10 mouse cellular contexts compared by ENCODE assay signal in genomic region chr10:121640944-121641271, GRCm38 (mm10). TPM values are rescaled to one million over a fixed set of nuclear protein-coding genes. Genes with fewer than 3 reads are reported as not detected.
DNase-seq lines count a peak whose midpoint lies in the region; ATAC-seq and TF ChIP-seq lines count a peak whose summit lies in the region.
"Had no signal": no experiment of that assay in that cellular context is flagged by ENCODE, and none has a peak within 500 bp of the region (broad histone marks: within the 10 kb centered on the region; RNA-seq: fewer than 3 reads in every experiment).

No protein-coding gene starts in this region.

- H3K27ac ChIP-seq in heart, embryonic 16.5 days (ENCODE audit: low read length): no peak overlapping the region
- H3K27ac ChIP-seq in cortical plate, adult 2 months (ENCODE audit: insufficient read depth, low read length): no peak overlapping the region
- no peak overlapping the region for H3K27ac ChIP-seq in hindbrain, embryonic 12.5 days

- H3K4me1 ChIP-seq in heart, embryonic 16.5 days (ENCODE audit: control insufficient read depth, insufficient read depth, low read length): peaks cover 10% of the 10 kb centered on the region
- peaks cover 2% of the 10 kb centered on the region; the same call in 1 of the 2 replicates for H3K4me1 ChIP-seq in cortical plate, adult 2 months (ENCODE audit: control insufficient read depth, insufficient read depth, low read length)
- peaks cover 17% of the 10 kb centered on the region for H3K4me1 ChIP-seq in hindbrain, embryonic 12.5 days

- DNase-seq in heart, adult 8-10 months (ENCODE audit: low spot score): no peak
- no peak for DNase-seq in frontal cortex, adult 2 months (ENCODE audit: extremely low spot score in 1 of 2, low spot score in 1 of 2)
- no peak for DNase-seq in adipocyte (ENCODE audit: low spot score)
- DNase-seq in thymus, postnatal 25 days: no peak

- H3K36me3 ChIP-seq in heart, embryonic 16.5 days (ENCODE audit: control insufficient read depth, insufficient read depth): no peaks in the 10 kb centered on the region
- no peaks in the 10 kb centered on the region for H3K36me3 ChIP-seq in hindbrain, embryonic 12.5 days
- H3K36me3 ChIP-seq: G1E had no signal

- WGBS in heart, embryonic 16.5 days: 20% methylated on average over 10 of the region's 10 CpGs
- 18% methylated on average over 10 of the region's 10 CpGs for WGBS in hindbrain, embryonic 12.5 days

- H3K9me3 ChIP-seq in heart, embryonic 16.5 days (replicated peaks; ENCODE audit: control insufficient read depth, low read length): no peaks in the 10 kb centered on the region
- H3K9me3 ChIP-seq in hindbrain, embryonic 12.5 days (replicated peaks): no peaks in the 10 kb centered on the region

- peak overlapping the region; percentile 69 for H3K4me3 ChIP-seq in heart, embryonic 16.5 days (ENCODE audit: low read length)
- H3K4me3 ChIP-seq in cortical plate, adult 2 months (ENCODE audit: insufficient read depth, low read length): peak overlapping the region; percentile 44
- H3K4me3 ChIP-seq in hindbrain, embryonic 12.5 days: peak overlapping the region; percentile 50

- peaks cover 19% of the 10 kb centered on the region for H3K27me3 ChIP-seq in heart, embryonic 16.5 days (ENCODE audit: control insufficient read depth, insufficient read depth, low read length)
- H3K27me3 ChIP-seq in hindbrain, embryonic 12.5 days: peaks cover 41% of the 10 kb centered on the region

- TF ChIP-seq CTCF in cortical plate, adult 2 months (IDR thresholded peaks at IDR 0.05; ENCODE audit: extremely low read depth, insufficient read depth, low read length): no peak

- ATAC-seq in heart, embryonic 16.5 days (replicated peaks; ENCODE audit: extremely low read depth, insufficient read depth, low FRiP score): no peak
- ATAC-seq in hindbrain, embryonic 12.5 days (ENCODE audit: low FRiP score): no peak
- ATAC-seq in megakaryocyte progenitor cell, adult 5-6 weeks (replicated peaks; ENCODE audit: poor library complexity): peak; percentile 28; the same call in 1 of the 2 replicates

- peak overlapping the region; percentile 72 for H3K9ac ChIP-seq in heart, embryonic 16.5 days (ENCODE audit: low read length)
- H3K9ac ChIP-seq in hindbrain, embryonic 12.5 days: 0 out of 2 replicates have a peak overlapping the region, but pooled peaks have one; percentile 54

- H3K4me2 ChIP-seq in heart, embryonic 16.5 days (ENCODE audit: low read depth, low read length): peak overlapping the region; percentile 99
- peak overlapping the region; percentile 95 for H3K4me2 ChIP-seq in hindbrain, embryonic 12.5 days (replicated peaks)

- no peak for TF ChIP-seq POLR2A in cortical plate, adult 2 months (IDR thresholded peaks at IDR 0.05; ENCODE audit: extremely low read depth, insufficient read depth, low read length)

RNA-seq across cellular contexts. Expression of gene D930020B18Rik, which starts 0.5 kb away (rescaled TPM):
- polyA plus RNA-seq in heart, embryonic 16.5 days (2015; fragmentation: Nextera tagmentation; extraction: Ambion mirVana): 0.05 and 0.14 TPM in 2 replicates
- total RNA-seq in heart, adult 8-10 months (2022): not detected
- polyA plus RNA-seq in cortical plate, adult 2 months (2012; rRNA removed): 0.31 and 0.38 TPM in 2 replicates
- polyA plus RNA-seq in hindbrain, embryonic 12.5 days (2016; fragmentation: Nextera tagmentation; extraction: Ambion mirVana): 0.09 and 0.18 TPM in 2 replicates
- not detected in 2 replicates for total RNA-seq in megakaryocyte progenitor cell, adult 5-6 weeks (2015)
- total RNA-seq in megakaryocyte progenitor cell, adult 5-6 weeks (2017): not detected in 2 replicates
- polyA plus RNA-seq in frontal cortex, adult 2 months (2012; rRNA removed): 0.61 and 0.72 TPM in 2 replicates
- total RNA-seq: neutrophil, adult 5-6 weeks had no signal
- polyA plus RNA-seq: G1E had no signal

RNA-seq across cellular contexts. Expression of gene Xpot, which starts 14.8 kb away (rescaled TPM):
- polyA plus RNA-seq in heart, embryonic 16.5 days (2015; fragmentation: Nextera tagmentation; extraction: Ambion mirVana): 28.3 and 31.5 TPM in 2 replicates
- total RNA-seq in heart, adult 8-10 months (2022): 10 to 100 TPM; 29.2 to 31.6 (median 31.1) TPM
- 60.8 and 64.0 TPM in 2 replicates for polyA plus RNA-seq in cortical plate, adult 2 months (2012; rRNA removed)
- 50.6 and 54.4 TPM in 2 replicates for polyA plus RNA-seq in hindbrain, embryonic 12.5 days (2016; fragmentation: Nextera tagmentation; extraction: Ambion mirVana)
- total RNA-seq in megakaryocyte progenitor cell, adult 5-6 weeks (2015): 88.9 and 102 TPM in 2 replicates
- total RNA-seq in megakaryocyte progenitor cell, adult 5-6 weeks (2017): 93.7 and 151 TPM in 2 replicates
- 71.6 and 72.6 TPM in 2 replicates for polyA plus RNA-seq in frontal cortex, adult 2 months (2012; rRNA removed)

RNA-seq across cellular contexts. Expression of gene Tbk1, which starts 54.3 kb away (rescaled TPM):
- 22.8 and 27.9 TPM in 2 replicates for polyA plus RNA-seq in heart, embryonic 16.5 days (2015; fragmentation: Nextera tagmentation; extraction: Ambion mirVana)
- 10 to 100 TPM; 12.0 to 17.2 (median 16.2) TPM for total RNA-seq in heart, adult 8-10 months (2022)
- polyA plus RNA-seq in cortical plate, adult 2 months (2012; rRNA removed): 41.5 and 46.4 TPM in 2 replicates
- 35.2 and 35.8 TPM in 2 replicates for polyA plus RNA-seq in hindbrain, embryonic 12.5 days (2016; fragmentation: Nextera tagmentation; extraction: Ambion mirVana)
- total RNA-seq in megakaryocyte progenitor cell, adult 5-6 weeks (2015): 36.9 and 39.3 TPM in 2 replicates
- total RNA-seq in megakaryocyte progenitor cell, adult 5-6 weeks (2017): 71.9 and 78.3 TPM in 2 replicates
- polyA plus RNA-seq in frontal cortex, adult 2 months (2012; rRNA removed): 45.2 and 50.4 TPM in 2 replicates
